Mouse (Mus musculus): ENCODE results near the gene Lnx1. TPM values are rescaled to one million over a fixed set of nuclear protein-coding genes. Genes with fewer than 3 reads are reported as not detected.

Gene Lnx1
- total and polyA plus RNA-seq, 3 experiments = 9.8 to 13.8 (median 12.2) TPM

GRCm38 (mm10) chr5:74612713-74613112 lies 90.0 kb downstream of the Lnx1 start:
- no peaks in the 10 kb centered on the region for H3K27me3 ChIP-seq (ENCODE audit: control insufficient read depth, insufficient read depth, low read length)
- no peak overlapping the region for H3K4me3 ChIP-seq
- no peak overlapping the region for H3K27ac ChIP-seq
- no peak for DNase-seq
- intact Hi-C loops (cut with DNase I) = no loop called here
- TF ChIP-seq CTCF (IDR thresholded peaks at IDR 0.05) = no peak
- TF ChIP-seq POLR2A (IDR thresholded peaks at IDR 0.05; ENCODE audit: insufficient read depth, low read depth, low read length) = no peak
- TF ChIP-seq EP300 (IDR thresholded peaks at IDR 0.05; ENCODE audit: insufficient read depth, low read depth, low read length) = no peak
- no peaks in the 10 kb centered on the region; the same call in 1 of the 2 replicates for H3K36me3 ChIP-seq (ENCODE audit: control insufficient read depth, insufficient read depth, low read length)
- H3K9ac ChIP-seq (ENCODE audit: low read depth, low read length) = no peak overlapping the region
- whole genome bisulfite sequencing = 78% methylated on average over 5 of the region's 5 CpGs
- peaks cover 4% of the 10 kb centered on the region; the same call in 1 of the 2 replicates for H3K4me1 ChIP-seq (ENCODE audit: control insufficient read depth, insufficient read depth, low read length)
- H3K79me2 ChIP-seq (replicated peaks; ENCODE audit: control insufficient read depth, insufficient read depth, low read length) = no peaks in the 10 kb centered on the region

GRCm38 (mm10) chr5:74610511-74610910 lies 92.2 kb downstream of the Lnx1 start:
- no peaks in the 10 kb centered on the region; the same call in 1 of the 2 replicates for H3K36me3 ChIP-seq (ENCODE audit: control insufficient read depth, insufficient read depth, low read length)
- H3K27me3 ChIP-seq (ENCODE audit: control insufficient read depth, insufficient read depth, low read length) = no peaks in the 10 kb centered on the region
- 80% methylated on average over 10 of the region's 10 CpGs for WGBS
- no peak overlapping the region for H3K4me3 ChIP-seq
- no peaks in the 10 kb centered on the region for H3K79me2 ChIP-seq (replicated peaks; ENCODE audit: control insufficient read depth, insufficient read depth, low read length)
- peaks cover 4% of the 10 kb centered on the region; the same call in 1 of the 2 replicates for H3K4me1 ChIP-seq (ENCODE audit: control insufficient read depth, insufficient read depth, low read length)
- no peak for DNase-seq
- intact Hi-C loops (cut with DNase I) = no loop called here
- H3K27ac ChIP-seq = no peak overlapping the region
- no peak overlapping the region for H3K9ac ChIP-seq (ENCODE audit: low read depth, low read length)
- TF ChIP-seq CTCF (IDR thresholded peaks at IDR 0.05) = no peak
- TF ChIP-seq POLR2A (IDR thresholded peaks at IDR 0.05; ENCODE audit: insufficient read depth, low read depth, low read length) = no peak
- TF ChIP-seq EP300 (IDR thresholded peaks at IDR 0.05; ENCODE audit: insufficient read depth, low read depth, low read length) = no peak

- H3K36me3 ChIP-seq (ENCODE audit: control insufficient read depth, insufficient read depth, low read length) = peaks cover under 1% of the 10 kb centered on the region; the same call in 1 of the 2 replicates
- H3K27me3 ChIP-seq (ENCODE audit: control insufficient read depth, insufficient read depth, low read length) = no peaks in the 10 kb centered on the region
- H3K79me2 ChIP-seq (replicated peaks; ENCODE audit: control insufficient read depth, insufficient read depth, low read length) = no peaks in the 10 kb centered on the region
- 87% methylated on average over 8 of the region's 8 CpGs for WGBS
- H3K4me3 ChIP-seq = no peak overlapping the region
- TF ChIP-seq EP300 (IDR thresholded peaks at IDR 0.05; ENCODE audit: insufficient read depth, low read depth, low read length) (no peak), POLR2A (IDR thresholded peaks at IDR 0.05; ENCODE audit: insufficient read depth, low read depth, low read length) (no peak), CTCF (IDR thresholded peaks at IDR 0.05) (no peak)
- H3K4me1 ChIP-seq (ENCODE audit: control insufficient read depth, insufficient read depth, low read length) = peaks cover 3% of the 10 kb centered on the region
- DNase-seq = no peak
- H3K27ac ChIP-seq = no peak overlapping the region
- intact Hi-C loops (cut with DNase I) = no loop called here
- no peak overlapping the region for H3K9ac ChIP-seq (ENCODE audit: low read depth, low read length)
These were observed 96.5 kb downstream of the Lnx1 start for GRCm38 (mm10) chr5:74606213-74606612.

- Histone ChIP-seq H3K79me2 (replicated peaks; ENCODE audit: control insufficient read depth, insufficient read depth, low read length) (no peaks in the 10 kb centered on the region), H3K4me1 (ENCODE audit: control insufficient read depth, insufficient read depth, low read length) (peaks cover 4% of the 10 kb centered on the region), H3K36me3 (ENCODE audit: control insufficient read depth, insufficient read depth, low read length) (peaks cover 10% of the 10 kb centered on the region), H3K9ac (ENCODE audit: low read depth, low read length) (no peak overlapping the region), H3K4me3 (no peak overlapping the region), H3K27me3 (ENCODE audit: control insufficient read depth, insufficient read depth, low read length) (no peaks in the 10 kb centered on the region), H3K27ac (no peak overlapping the region)
- TF ChIP-seq EP300 (IDR thresholded peaks at IDR 0.05; ENCODE audit: insufficient read depth, low read depth, low read length) = no peak
- TF ChIP-seq POLR2A (IDR thresholded peaks at IDR 0.05; ENCODE audit: insufficient read depth, low read depth, low read length) = no peak
- no peak for TF ChIP-seq CTCF (IDR thresholded peaks at IDR 0.05)
- no peak for DNase-seq
- WGBS = 84% methylated on average over 4 of the region's 4 CpGs
- intact Hi-C loops (cut with DNase I) = no loop called here
These were observed 99.4 kb downstream of the Lnx1 start for GRCm38 (mm10) chr5:74603306-74603705.

GRCm38 (mm10) chr5:74602371-74602770 lies 100.3 kb downstream of the Lnx1 start:
- H3K4me1 ChIP-seq (ENCODE audit: control insufficient read depth, insufficient read depth, low read length) = peaks cover 4% of the 10 kb centered on the region
- H3K4me3 ChIP-seq = no peak overlapping the region
- no peak overlapping the region for H3K9ac ChIP-seq (ENCODE audit: low read depth, low read length)
- WGBS = 83% methylated on average over 10 of the region's 10 CpGs
- no peak for TF ChIP-seq CTCF (IDR thresholded peaks at IDR 0.05)
- TF ChIP-seq EP300 (IDR thresholded peaks at IDR 0.05; ENCODE audit: insufficient read depth, low read depth, low read length) = no peak
- TF ChIP-seq POLR2A (IDR thresholded peaks at IDR 0.05; ENCODE audit: insufficient read depth, low read depth, low read length) = no peak
- peaks cover 10% of the 10 kb centered on the region for H3K36me3 ChIP-seq (ENCODE audit: control insufficient read depth, insufficient read depth, low read length)
- intact Hi-C loops (cut with DNase I) = no loop called here
- H3K79me2 ChIP-seq (replicated peaks; ENCODE audit: control insufficient read depth, insufficient read depth, low read length) = no peaks in the 10 kb centered on the region
- no peaks in the 10 kb centered on the region for H3K27me3 ChIP-seq (ENCODE audit: control insufficient read depth, insufficient read depth, low read length)
- DNase-seq = no peak
- peak overlapping the region; percentile 15; the same call in 1 of the 2 replicates for H3K27ac ChIP-seq

GRCm38 (mm10) chr5:74601965-74602364 lies 100.7 kb downstream of the Lnx1 start:
- intact Hi-C loops (cut with DNase I) = no loop called here
- TF ChIP-seq EP300 (IDR thresholded peaks at IDR 0.05; ENCODE audit: insufficient read depth, low read depth, low read length) = no peak
- TF ChIP-seq CTCF (IDR thresholded peaks at IDR 0.05) = no peak
- no peak for TF ChIP-seq POLR2A (IDR thresholded peaks at IDR 0.05; ENCODE audit: insufficient read depth, low read depth, low read length)
- Histone ChIP-seq H3K27me3 (ENCODE audit: control insufficient read depth, insufficient read depth, low read length) (no peaks in the 10 kb centered on the region), H3K36me3 (ENCODE audit: control insufficient read depth, insufficient read depth, low read length) (peaks cover 10% of the 10 kb centered on the region), H3K4me1 (ENCODE audit: control insufficient read depth, insufficient read depth, low read length) (peaks cover 4% of the 10 kb centered on the region), H3K27ac (peak overlapping the region; percentile 15; the same call in 1 of the 2 replicates), H3K79me2 (replicated peaks; ENCODE audit: control insufficient read depth, insufficient read depth, low read length) (no peaks in the 10 kb centered on the region), H3K9ac (ENCODE audit: low read depth, low read length) (no peak overlapping the region), H3K4me3 (no peak overlapping the region)
- WGBS = 44% methylated on average over 6 of the region's 6 CpGs
- DNase-seq = no peak

Measured in heart, adult 2 months (tissue).